Mouse (Mus musculus): ENCODE results near the gene Cnpy1. TPM values are rescaled to one million over a fixed set of nuclear protein-coding genes. Genes with fewer than 3 reads are reported as not detected.

The Cnpy1 gene
- polyA plus RNA-seq, 1 experiment, result not detected

DNA sequence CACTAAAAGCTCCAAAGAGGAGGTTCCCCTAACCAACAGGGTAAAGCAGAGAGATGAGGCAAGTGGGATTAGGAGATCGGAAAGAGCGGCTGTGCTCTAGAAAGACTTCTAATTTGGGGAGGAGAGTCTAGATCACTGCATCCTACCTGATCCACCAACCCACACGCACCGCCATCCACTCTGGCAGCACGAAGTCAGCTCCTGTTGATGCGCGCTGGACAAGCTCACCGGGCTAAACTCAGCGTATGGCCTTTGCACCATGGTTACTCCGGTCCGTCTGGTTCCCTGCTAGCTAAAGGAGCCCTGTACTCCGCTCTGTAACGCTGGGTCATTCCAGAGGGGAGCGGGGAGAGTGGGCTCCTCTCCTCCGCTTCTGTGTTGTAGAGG lies 86.5 kb downstream of the Cnpy1 start:
- H3K27me3 ChIP-seq (ENCODE audit: control insufficient read depth, insufficient read depth, insufficient read length), result peaks cover 57% of the 10 kb centered on the region
- no peak overlapping the region for H3K4me2 ChIP-seq (ENCODE audit: low read depth)
- no peak overlapping the region for H3ac ChIP-seq (ENCODE audit: control insufficient read depth, insufficient read length)
- no peaks in the 10 kb centered on the region for H3K79me2 ChIP-seq (ENCODE audit: control insufficient read depth, insufficient read depth)
- TF ChIP-seq POLR2A (IDR thresholded peaks at IDR 0.05; ENCODE audit: insufficient read length, low read depth) (no peak), TCF3 (IDR thresholded peaks at IDR 0.05; ENCODE audit: insufficient read length, low read depth) (no peak), USF1 (IDR thresholded peaks at IDR 0.05; ENCODE audit: low read depth) (no peak), MYOG (IDR thresholded peaks at IDR 0.05; ENCODE audit: control insufficient read depth in 1 of 3, insufficient read depth in 1 of 3, insufficient read length in 2 of 3, low read depth in 2 of 3) (no peak), E2F4 (IDR thresholded peaks at IDR 0.05; ENCODE audit: insufficient read depth) (no peak), MYOD1 (IDR thresholded peaks at IDR 0.05; ENCODE audit: control insufficient read depth in 1 of 3, insufficient read length in 2 of 3, low read depth in 2 of 3) (no peak), REST (IDR thresholded peaks at IDR 0.05; ENCODE audit: insufficient read depth, insufficient read length) (no peak), MAX (IDR thresholded peaks at IDR 0.05; ENCODE audit: low read depth) (no peak), SRF (IDR thresholded peaks at IDR 0.05; ENCODE audit: control insufficient read depth, insufficient read length, low read depth) (no peak), CEBPB (IDR thresholded peaks at IDR 0.05; ENCODE audit: insufficient read depth, poor library complexity, severe bottlenecking) (no peak), POLR2AphosphoS2 (IDR thresholded peaks at IDR 0.05; ENCODE audit: insufficient read length, low read depth) (no peak), TCF12 (IDR thresholded peaks at IDR 0.05; ENCODE audit: insufficient read depth, poor library complexity, severe bottlenecking) (no peak)
- no peaks in the 10 kb centered on the region for H3K36me3 ChIP-seq (ENCODE audit: control insufficient read depth, insufficient read depth)
- H3K4me3 ChIP-seq, result no peak overlapping the region

DNA sequence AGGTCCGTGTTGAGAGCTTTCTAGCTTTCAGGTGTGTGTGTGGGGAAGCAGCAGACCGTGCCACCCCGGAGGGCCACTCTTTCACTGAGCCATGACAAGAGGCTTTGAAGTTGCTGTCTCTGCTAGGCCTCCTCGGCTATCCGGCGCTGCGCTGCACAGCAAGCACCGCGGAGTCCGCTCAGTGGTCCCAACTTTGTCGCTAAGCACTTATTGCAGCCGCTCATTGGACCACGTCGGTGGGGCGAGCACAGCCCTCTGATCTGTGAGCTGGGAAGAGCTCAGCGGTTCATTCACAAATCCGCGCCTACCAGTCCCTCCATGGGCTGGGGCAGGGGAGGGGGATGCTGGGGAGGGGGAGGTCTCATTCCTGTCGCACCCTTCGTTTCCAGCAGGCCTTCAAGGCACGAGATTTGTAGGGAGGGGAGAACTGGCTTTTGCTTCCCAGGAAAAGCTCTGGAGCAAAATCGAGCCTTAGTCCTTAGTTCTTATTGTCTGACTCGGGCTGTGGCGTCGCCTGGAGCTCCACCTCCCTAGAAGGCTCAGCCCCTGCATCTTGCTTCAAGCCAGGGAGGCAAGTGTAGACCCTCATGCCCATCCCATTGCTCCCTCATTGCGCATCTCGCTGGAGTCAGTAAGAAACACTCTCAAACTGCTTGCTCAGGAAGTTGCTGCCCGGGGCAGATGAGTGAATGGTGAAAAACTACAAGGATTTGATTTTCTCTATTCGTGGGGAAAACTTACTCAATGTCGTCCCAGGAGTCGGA lies 87.1 kb downstream of the Cnpy1 start:
- no peak for TF ChIP-seq MYOD1 (IDR thresholded peaks at IDR 0.05; ENCODE audit: control insufficient read depth in 1 of 3, insufficient read length in 2 of 3, low read depth in 2 of 3)
- H3ac ChIP-seq (ENCODE audit: control insufficient read depth, insufficient read length), result no peak overlapping the region
- H3K79me2 ChIP-seq (ENCODE audit: control insufficient read depth, insufficient read depth), result no peaks in the 10 kb centered on the region
- H3K4me2 ChIP-seq (ENCODE audit: low read depth), result no peak overlapping the region
- H3K4me3 ChIP-seq, result no peak overlapping the region
- H3K36me3 ChIP-seq (ENCODE audit: control insufficient read depth, insufficient read depth), result no peaks in the 10 kb centered on the region
- H3K27me3 ChIP-seq (ENCODE audit: control insufficient read depth, insufficient read depth, insufficient read length), result peaks cover 57% of the 10 kb centered on the region

GRCm38 (mm10) chr5:28157781-28158180 lies 87.8 kb downstream of the Cnpy1 start:
- Histone ChIP-seq H3K4me2 (ENCODE audit: low read depth) (no peak overlapping the region), H3K4me3 (no peak overlapping the region), H3K79me2 (ENCODE audit: control insufficient read depth, insufficient read depth) (no peaks in the 10 kb centered on the region), H3K27me3 (ENCODE audit: control insufficient read depth, insufficient read depth, insufficient read length) (peaks cover 58% of the 10 kb centered on the region), H3K36me3 (ENCODE audit: control insufficient read depth, insufficient read depth) (no peaks in the 10 kb centered on the region), H3ac (ENCODE audit: control insufficient read depth, insufficient read length) (no peak overlapping the region)
- TF ChIP-seq MYOG (IDR thresholded peaks at IDR 0.05; ENCODE audit: control insufficient read depth in 1 of 3, insufficient read depth in 1 of 3, insufficient read length in 2 of 3, low read depth in 2 of 3), result no peak
- no peak for TF ChIP-seq MAX (IDR thresholded peaks at IDR 0.05; ENCODE audit: low read depth)
- TF ChIP-seq POLR2AphosphoS2 (IDR thresholded peaks at IDR 0.05; ENCODE audit: insufficient read length, low read depth), result no peak
- TF ChIP-seq USF1 (IDR thresholded peaks at IDR 0.05; ENCODE audit: low read depth), result no peak
- no peak for TF ChIP-seq POLR2A (IDR thresholded peaks at IDR 0.05; ENCODE audit: insufficient read length, low read depth)
- no peak for TF ChIP-seq E2F4 (IDR thresholded peaks at IDR 0.05; ENCODE audit: insufficient read depth)
- no peak for TF ChIP-seq TCF12 (IDR thresholded peaks at IDR 0.05; ENCODE audit: insufficient read depth, poor library complexity, severe bottlenecking)
- TF ChIP-seq MYOD1 (IDR thresholded peaks at IDR 0.05; ENCODE audit: control insufficient read depth in 1 of 3, insufficient read length in 2 of 3, low read depth in 2 of 3), result no peak
- TF ChIP-seq SRF (IDR thresholded peaks at IDR 0.05; ENCODE audit: control insufficient read depth, insufficient read length, low read depth), result no peak
- no peak for TF ChIP-seq REST (IDR thresholded peaks at IDR 0.05; ENCODE audit: insufficient read depth, insufficient read length)

DNA sequence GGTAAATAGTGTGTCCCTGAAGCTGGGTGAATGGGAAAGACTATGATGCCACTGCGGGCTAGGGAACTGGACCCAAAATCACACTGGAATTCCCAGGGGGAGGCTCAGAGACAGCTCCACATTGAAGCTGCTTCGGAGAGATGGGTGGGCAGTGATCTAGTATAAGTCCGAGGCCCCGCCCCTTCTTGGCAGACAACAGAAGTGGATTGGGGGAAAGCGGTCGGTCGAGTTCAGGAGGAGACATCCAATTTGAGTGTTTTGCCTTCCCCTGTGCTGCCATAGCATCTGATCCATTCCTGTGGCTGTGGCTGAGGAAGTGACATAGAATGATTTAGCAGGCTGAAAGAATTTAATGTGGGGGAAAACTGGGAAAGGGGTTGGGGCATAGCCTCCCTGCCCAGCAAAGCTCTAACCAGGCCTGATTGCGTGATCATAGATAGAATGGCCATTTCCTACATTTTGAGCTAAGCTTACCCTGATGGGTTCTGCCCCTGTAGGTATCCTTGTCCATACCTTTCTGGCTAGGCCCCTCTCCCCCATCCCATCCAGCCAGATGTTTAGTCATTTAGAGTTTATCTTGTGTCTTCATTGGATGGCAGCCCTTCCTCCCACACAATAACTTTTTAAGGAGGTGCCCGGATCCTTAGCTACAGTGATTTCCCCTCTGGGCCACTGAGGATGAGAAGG lies 88.4 kb downstream of the Cnpy1 start:
- H3ac ChIP-seq (ENCODE audit: control insufficient read depth, insufficient read length), result no peak overlapping the region
- TF ChIP-seq TCF12 (IDR thresholded peaks at IDR 0.05; ENCODE audit: insufficient read depth, poor library complexity, severe bottlenecking), result no peak
- no peak for TF ChIP-seq MAX (IDR thresholded peaks at IDR 0.05; ENCODE audit: low read depth)
- TF ChIP-seq POLR2AphosphoS2 (IDR thresholded peaks at IDR 0.05; ENCODE audit: insufficient read length, low read depth), result no peak
- no peak for TF ChIP-seq TCF3 (IDR thresholded peaks at IDR 0.05; ENCODE audit: insufficient read length, low read depth)
- no peak for TF ChIP-seq E2F4 (IDR thresholded peaks at IDR 0.05; ENCODE audit: insufficient read depth)
- no peak for TF ChIP-seq USF1 (IDR thresholded peaks at IDR 0.05; ENCODE audit: low read depth)
- TF ChIP-seq POLR2A (IDR thresholded peaks at IDR 0.05; ENCODE audit: insufficient read length, low read depth), result no peak
- TF ChIP-seq REST (IDR thresholded peaks at IDR 0.05; ENCODE audit: insufficient read depth, insufficient read length), result no peak
- no peak for TF ChIP-seq MYOG (IDR thresholded peaks at IDR 0.05; ENCODE audit: control insufficient read depth in 1 of 3, insufficient read depth in 1 of 3, insufficient read length in 2 of 3, low read depth in 2 of 3)
- TF ChIP-seq SRF (IDR thresholded peaks at IDR 0.05; ENCODE audit: control insufficient read depth, insufficient read length, low read depth), result no peak
- TF ChIP-seq MYOD1 (IDR thresholded peaks at IDR 0.05; ENCODE audit: control insufficient read depth in 1 of 3, insufficient read length in 2 of 3, low read depth in 2 of 3), result no peak
- no peaks in the 10 kb centered on the region for H3K79me2 ChIP-seq (ENCODE audit: control insufficient read depth, insufficient read depth)
- H3K36me3 ChIP-seq (ENCODE audit: control insufficient read depth, insufficient read depth), result no peaks in the 10 kb centered on the region
- H3K4me3 ChIP-seq, result no peak overlapping the region
- H3K4me2 ChIP-seq (ENCODE audit: low read depth), result no peak overlapping the region
- H3K27me3 ChIP-seq (ENCODE audit: control insufficient read depth, insufficient read depth, insufficient read length), result peaks cover 58% of the 10 kb centered on the region

Other genes with a start within 250 kb of the Cnpy1 start
- 67.4 TPM for gene Insig1, start 174.4 kb downstream of the Cnpy1 start, polyA plus RNA-seq (2012; fragmentation: generic; extraction: Trizol)
- not detected for gene En2, start 80.1 kb downstream of the Cnpy1 start, polyA plus RNA-seq (2012; fragmentation: generic; extraction: Trizol)
- gene Rbm33, start 71.3 kb upstream of the Cnpy1 start, polyA plus RNA-seq (2012; fragmentation: generic; extraction: Trizol), result 11.7 TPM
- gene Shh, start 221.4 kb upstream of the Cnpy1 start, polyA plus RNA-seq (2012; fragmentation: generic; extraction: Trizol), result not detected

Measured in myocyte (in vitro differentiated cells).